Mouse (Mus musculus) spleen, embryonic (tissue): Measurements from ENCODE around the gene Ccdc85a.

ENCODE experiments used
- CTCF ChIA-PET: fragments of 350-600 bp; sonication (Branson Sonifier 250); formaldehyde crosslinking; loops from one replicate; lab custom pipeline; 2022; lab: Charles Lee

Ccdc85a gene

DNA sequence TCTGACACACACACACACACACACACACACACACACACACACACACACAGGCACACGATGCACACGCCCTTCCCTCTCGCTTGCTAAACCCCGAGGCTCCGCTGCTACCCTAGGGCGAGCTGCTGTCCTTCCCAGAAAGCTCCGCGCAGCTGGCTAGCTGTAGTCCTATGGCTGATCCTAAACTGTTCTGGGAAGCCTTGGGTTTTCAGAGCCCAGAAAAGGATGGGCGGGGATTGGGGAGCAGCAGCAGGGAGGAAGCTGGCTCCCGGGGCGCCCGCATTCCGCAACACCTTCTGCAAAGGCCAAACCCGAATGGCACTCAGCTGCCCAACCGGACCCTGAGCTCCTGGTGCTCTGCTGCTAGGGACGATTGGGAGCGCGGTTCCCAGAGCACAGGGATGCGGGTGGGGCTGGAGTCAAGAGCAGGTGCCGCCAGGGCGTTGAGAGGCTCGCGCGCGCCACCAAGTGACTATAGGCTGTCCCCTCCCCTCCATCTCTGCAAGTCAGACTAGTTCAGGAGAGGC is at the start of gene Ccdc85a:
Gene Ccdc85a, minus strand, starts transcription at position 414 of the 524 bp plus-strand sequence.
- CTCF ChIA-PET: no interaction called here

- CTCF ChIA-PET: no interaction called here
These were observed 49.5 kb upstream of the Ccdc85a start for GRCm38 (mm10) chr11:28633571-28634125.

DNA sequence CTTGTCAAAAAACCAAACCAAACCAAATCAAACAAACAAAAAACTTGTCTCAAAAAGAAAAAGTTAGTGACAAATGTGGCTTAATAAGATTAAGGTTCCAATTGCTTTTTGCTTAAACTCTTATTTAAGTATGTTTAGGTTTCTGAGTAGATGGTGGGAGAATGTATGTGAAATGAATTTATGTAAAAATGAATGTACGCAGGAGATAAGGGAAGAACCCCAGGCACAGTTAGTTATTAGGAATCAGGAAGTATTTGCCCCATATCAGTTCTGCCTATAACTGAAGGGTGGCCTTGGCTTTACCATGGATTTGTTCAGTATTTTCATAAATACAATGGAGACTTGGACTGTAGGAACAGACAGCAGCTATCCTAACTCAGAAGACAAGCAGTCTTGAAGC is 49.0 kb upstream of the Ccdc85a start:
- CTCF ChIA-PET: no interaction called here

GRCm38 (mm10) chr11:28630771-28631170 is 46.6 kb upstream of the Ccdc85a start:
- CTCF ChIA-PET: no interaction called here

DNA sequence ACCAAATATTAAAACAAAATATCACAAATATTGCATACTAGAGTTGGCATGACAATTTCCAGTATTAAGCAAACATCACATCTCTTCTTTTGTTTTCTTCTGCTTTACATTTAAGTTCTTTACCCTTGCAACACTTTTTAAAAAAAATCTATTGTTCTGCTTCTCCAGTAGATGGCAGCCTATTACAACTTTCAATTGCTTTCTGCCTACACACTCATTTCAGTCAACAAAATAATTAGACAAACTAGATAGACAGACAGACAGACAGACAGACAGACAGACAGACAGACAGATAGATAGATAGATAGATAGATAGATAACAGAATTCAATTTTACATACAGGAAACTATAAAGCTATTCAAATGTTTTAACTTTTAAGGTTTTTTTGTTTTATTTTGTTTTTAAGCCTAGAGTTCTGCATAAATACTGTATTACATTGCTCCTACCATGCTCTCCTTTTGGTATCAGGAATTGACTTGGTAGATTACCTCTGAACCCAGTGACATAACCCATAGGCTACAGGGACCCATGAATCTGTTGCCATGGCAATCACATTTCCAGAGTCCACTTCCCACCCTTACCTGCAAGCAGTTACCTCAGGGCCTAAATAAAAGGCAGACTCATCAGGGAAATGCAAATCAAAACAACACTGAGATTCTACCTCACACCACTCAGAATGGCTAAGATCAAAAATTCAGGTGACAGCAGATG is 26.8 kb upstream of the Ccdc85a start:
- CTCF ChIA-PET: no interaction called here

DNA sequence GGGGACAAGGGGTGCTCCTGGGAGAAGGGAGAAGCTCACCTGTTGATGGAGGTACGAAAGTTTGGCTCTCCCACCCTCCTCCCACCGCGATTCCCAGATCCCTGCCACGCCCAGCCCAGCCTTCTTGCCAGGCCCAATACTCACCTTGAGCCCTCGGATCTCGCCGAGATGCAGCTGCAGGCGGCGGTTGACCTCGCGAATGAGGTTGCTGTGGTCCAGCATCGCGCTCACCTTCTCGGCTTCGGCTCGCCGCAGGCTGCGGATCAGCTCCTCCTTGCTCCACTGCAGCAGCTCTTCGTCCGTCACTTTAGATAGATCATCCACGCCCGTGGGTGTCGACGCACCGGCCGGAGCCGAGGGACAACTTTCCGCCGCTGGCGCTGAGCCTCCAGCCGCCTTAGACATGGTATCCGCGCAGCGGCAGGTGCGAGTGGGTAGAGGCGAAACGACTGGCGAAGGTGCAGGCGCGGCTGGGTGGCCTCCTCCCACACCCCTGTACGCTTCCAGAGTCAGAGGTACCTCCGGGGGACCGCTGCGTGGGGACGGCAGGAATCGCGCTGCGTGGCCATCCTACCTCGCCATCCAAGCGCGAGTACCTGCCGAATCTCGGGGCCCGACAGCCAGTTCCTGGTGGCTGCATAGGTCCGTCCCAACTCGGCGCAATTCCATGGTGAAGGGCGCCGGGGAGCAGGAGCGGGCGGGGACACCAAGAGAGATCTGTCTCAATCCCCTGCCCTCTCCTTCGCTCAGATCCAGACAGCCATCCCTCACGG is 800 bp downstream of the Ccdc85a start:
- CTCF ChIA-PET: no interaction called here

- CTCF ChIA-PET: no interaction called here
These were observed 1.9 kb downstream of the Ccdc85a start for GRCm38 (mm10) chr11:28582218-28582617.

DNA sequence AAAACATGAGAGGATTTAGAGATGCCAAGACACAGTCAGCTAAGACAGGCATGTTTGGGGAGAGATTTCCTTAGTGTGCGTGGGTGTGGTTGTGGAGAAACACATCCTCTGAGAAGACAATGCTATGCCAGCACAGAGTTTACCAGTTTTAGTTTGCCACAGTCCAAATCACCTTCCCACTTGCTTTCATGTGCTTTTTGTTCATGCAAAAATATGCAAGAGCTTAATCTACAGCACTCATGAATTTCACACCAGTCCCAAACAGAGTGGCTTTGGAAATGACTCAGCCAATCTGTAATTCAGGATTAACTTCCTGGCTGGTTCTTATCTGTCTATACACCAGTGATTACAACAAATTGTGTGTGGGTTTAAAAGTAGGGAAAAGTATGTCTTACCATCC is 11.7 kb downstream of the Ccdc85a start:
- CTCF ChIA-PET: no interaction called here

DNA sequence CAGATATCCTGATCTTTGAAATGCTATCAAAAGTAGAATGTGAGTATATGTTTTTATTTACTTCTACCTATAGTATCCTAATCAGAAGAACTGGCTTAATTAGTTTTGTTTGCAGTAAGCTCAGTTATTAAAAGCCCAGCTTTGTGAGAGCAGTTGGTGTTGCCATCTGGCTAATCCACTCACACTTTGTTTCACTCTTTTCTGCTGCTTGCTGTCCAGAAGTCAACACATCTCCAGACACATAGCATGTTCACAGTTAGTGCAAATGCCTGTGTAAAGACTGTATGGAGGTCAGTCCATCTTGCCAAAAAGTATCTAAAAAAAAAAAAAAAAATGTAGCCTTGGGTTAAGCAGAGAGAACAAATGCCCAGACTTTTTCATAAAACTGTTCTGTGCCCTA is 27.7 kb downstream of the Ccdc85a start:
- CTCF ChIA-PET: interaction anchor here (0.6 kb wide), 2 partner anchors 51 to 52 kb away, joined by 3 to 4 read pairs; no protein-coding TSS in a partner anchor

DNA sequence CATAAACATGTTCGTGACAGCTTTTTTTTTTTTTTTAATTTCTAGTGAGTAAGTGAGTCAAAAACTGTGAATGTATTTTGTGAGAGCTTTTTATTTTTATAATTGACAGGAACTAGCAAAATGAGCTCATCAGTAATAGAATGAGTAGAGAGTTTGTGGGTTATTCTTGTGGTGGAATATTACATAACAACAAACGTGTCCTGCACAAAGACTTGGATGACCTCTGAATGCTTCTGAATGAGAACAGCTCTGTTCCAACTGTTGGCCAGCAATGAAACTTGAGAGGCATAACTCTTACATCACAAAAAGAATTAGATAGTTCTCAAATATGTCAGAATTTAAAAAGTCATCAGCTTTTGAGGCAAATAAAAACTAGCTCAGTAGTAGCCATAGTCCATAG is 40.7 kb downstream of the Ccdc85a start:
- CTCF ChIA-PET: no interaction called here

- CTCF ChIA-PET: no interaction called here
These were observed 42.8 kb downstream of the Ccdc85a start for GRCm38 (mm10) chr11:28541307-28541706.

GRCm38 (mm10) chr11:28533286-28533685 is 50.8 kb downstream of the Ccdc85a start:
- CTCF ChIA-PET: no interaction called here

- CTCF ChIA-PET: no interaction called here
These were observed 82.9 kb downstream of the Ccdc85a start for GRCm38 (mm10) chr11:28501190-28501589.

- CTCF ChIA-PET: no interaction called here
These were observed 87.1 kb downstream of the Ccdc85a start for GRCm38 (mm10) chr11:28497034-28497433.

DNA sequence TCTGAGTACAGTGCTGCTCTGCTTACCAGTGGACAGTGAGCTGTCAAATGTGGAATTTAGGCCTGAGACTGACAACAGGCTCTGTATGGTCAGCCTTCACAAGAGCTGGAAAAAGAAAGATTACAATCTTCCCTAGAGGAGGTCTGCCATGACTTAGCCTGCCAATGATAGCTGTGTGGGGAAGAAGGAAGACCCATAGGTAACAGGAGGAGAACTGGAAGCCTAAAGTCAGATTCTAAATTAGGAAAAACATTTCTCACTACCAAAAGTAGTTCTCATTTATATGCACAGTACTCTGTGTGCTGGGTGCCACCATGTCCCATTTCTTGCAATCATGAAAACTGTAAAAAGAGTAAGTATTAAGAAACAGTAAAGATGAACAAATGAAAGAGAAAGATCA is 90.8 kb downstream of the Ccdc85a start:
- CTCF ChIA-PET: no interaction called here

DNA sequence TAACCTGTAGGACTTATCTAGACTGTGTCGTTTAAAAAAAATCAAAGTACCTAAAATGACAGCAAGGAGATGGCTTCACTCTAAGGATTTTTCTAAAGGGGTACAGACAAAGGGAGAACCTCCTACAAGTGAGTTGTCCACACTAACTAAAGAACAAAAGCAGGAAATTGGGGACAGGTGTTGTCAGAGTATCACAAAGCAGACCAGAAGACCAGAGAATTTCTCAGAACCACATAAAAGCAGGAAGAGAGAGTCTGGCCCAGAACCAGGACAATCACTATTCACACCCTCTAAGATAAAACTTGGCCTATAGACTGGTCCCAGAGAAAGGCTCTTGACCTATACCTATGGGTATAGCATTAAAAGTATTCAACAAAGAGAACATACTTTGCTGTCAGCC is 92.8 kb downstream of the Ccdc85a start:
- CTCF ChIA-PET: no interaction called here

DNA sequence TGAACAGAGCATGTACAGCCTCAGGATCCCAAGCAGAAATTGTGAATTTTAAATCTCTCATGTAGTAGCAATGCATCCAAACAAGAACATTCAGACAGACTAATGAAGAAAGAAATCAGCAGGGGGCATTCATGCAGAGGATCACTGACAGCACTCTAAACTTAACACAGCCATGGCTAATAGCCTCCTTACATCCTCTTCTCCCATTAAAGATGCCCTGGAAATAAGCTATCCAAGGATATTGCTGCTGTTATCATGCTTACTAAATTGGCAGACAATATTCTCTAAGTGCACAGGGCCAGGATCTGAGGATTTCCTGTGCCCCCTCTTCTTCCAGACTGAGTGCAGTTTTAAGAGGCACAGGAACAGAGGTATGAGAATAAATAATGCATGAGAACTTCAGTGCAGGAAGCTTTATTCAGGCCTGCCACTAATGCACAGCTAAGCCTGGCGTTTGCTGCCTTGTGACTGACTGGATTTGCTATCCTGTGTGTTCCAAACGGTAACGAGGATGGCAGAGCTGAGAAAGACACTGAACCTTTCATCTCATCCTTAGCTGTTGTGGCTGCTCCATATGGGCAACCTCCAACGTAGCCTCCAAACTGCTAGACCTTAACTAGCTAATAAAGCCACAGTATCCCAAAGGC is 99.9 kb downstream of the Ccdc85a start:
- CTCF ChIA-PET: no interaction called here

- CTCF ChIA-PET: no interaction called here
These were observed 107.0 kb downstream of the Ccdc85a start for GRCm38 (mm10) chr11:28477088-28477487.

DNA sequence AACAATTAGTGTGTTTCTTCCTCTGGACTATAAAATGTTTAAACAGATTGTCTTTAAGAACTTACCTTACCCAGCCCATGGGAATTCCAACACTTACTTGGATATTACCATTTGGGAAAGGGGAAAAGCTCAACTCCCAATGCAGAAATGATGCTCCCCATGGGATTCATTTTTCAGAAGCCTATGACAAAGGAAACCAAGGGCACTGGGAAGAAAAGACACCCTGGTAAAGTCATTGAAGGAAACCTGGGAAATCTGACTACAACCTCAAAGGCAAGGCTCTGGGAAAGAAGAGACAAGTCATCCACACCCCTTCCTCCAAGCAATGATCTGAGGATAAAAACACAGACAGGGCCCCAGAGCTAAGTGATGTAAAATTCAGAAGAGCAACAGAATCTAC is 118.4 kb downstream of the Ccdc85a start:
- CTCF ChIA-PET: no interaction called here

DNA sequence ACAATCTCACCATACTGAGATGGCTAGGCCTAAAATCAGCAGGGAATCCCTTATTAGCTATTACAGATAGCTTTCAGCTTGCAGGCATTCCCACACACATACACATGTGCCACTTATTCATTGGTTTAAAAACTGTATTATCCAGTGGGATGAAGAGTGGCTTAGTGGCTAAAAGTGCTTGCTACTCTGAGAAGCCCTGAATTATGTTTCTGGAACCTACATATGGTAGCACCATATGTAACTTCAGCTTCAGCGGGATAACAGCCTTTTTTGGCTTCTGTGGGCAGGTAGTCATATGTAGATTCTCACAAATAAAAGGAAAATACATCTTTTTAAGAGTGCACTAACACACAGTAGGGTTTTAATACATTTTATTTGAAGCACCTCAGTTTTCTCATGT is 119.2 kb downstream of the Ccdc85a start:
- CTCF ChIA-PET: no interaction called here

- CTCF ChIA-PET: no interaction called here
These were observed 125.0 kb downstream of the Ccdc85a start for GRCm38 (mm10) chr11:28459165-28459564.

DNA sequence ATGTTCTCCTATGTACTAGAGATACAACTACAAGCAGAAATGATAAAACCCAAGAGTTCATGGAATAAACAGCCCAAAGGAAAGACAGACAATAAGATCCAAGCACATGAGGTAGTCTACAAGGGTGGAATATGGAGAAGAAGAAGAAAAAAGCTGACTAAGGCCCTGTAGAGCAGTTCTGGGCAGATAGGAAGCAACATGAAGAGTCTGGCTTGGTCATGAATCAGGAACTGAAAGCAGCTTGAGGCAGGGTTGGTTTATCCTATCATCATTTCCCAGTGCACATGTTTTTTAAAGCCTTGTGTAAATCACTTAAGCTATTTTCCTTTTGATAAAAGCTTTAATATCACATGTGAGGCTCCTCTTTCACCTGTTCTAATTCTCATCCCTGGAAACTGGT is 144.2 kb downstream of the Ccdc85a start:
- CTCF ChIA-PET: no interaction called here
